Mouse (Mus musculus) retina, postnatal 7 days (tissue): ENCODE results near the gene 4933402E13Rik.

Experiments used
- DNase-seq: peaks from one replicate; pipeline ENCODE4 v3.0.0-alpha.2; 2012; ENCODE audit warnings: low read depth, low spot score

Gene 4933402E13Rik

GRCm38 (mm10) chrX:62283199-62283598 is at the start of gene 4933402E13Rik:
Gene 4933402E13Rik (plus strand): TSS chrX:62283499.
- DNase-seq: no peak
